Mouse (Mus musculus): ENCODE data around the gene Habp2.

Gene Habp2

GRCm38 (mm10) chr19:56364563-56364962 is 77.6 kb downstream of the Habp2 start:
- no peak for DNase-seq

GRCm38 (mm10) chr19:56366168-56366567 is 79.2 kb downstream of the Habp2 start:
- no peak for DNase-seq

- no peak for DNase-seq
Observed at GRCm38 (mm10) chr19:56366625-56367024, 79.7 kb downstream of the Habp2 start.

GRCm38 (mm10) chr19:56367778-56368177 is 80.8 kb downstream of the Habp2 start:
- no peak for DNase-seq

GRCm38 (mm10) chr19:56368912-56369311 is 82.0 kb downstream of the Habp2 start:
- DNase-seq, result no peak
